Mouse (Mus musculus): ENCODE measurements at regions not wholly inside any gene's neighbourhood (a gene's known extent, or its start where the extent isn't known, plus 50 kb on each side); places are given as distances from the start of the nearest gene placed in this dataset.

- DNase-seq, result no peak
Measured at GRCm38 (mm10) chr14:78368881-78369280, 61.0 kb upstream of the Tnfsf11 start.

- no peak for DNase-seq
Measured at GRCm38 (mm10) chr14:78364822-78365221, 57.0 kb upstream of the Tnfsf11 start.

GRCm38 (mm10) chr14:78363123-78363522 is 55.3 kb upstream of the Tnfsf11 start:
- no peak for DNase-seq

All from kidney, adult 9 months (tissue).